ENCODE assay signal across 22 mouse cellular contexts in genomic region chr10:119927963-119928362, GRCm38 (mm10).
"Had no signal": no experiment of that assay in that cellular context is flagged by ENCODE, and none has a peak within 500 bp of the region (broad histone marks: within the 10 kb centered on the region; RNA-seq: fewer than 3 reads in every experiment).

No protein-coding gene starts in this region.

- H3K9ac ChIP-seq: liver, embryonic 15.5 days; lung, embryonic 15.5 days; midbrain, embryonic 12.5 days; neural tube, embryonic 13.5 days; neural tube, embryonic 15.5 days had no signal

- H3K4me2 ChIP-seq: liver, embryonic 15.5 days; lung, embryonic 15.5 days; midbrain, embryonic 12.5 days; neural tube, embryonic 13.5 days; neural tube, embryonic 15.5 days had no signal

- ATAC-seq: lung, postnatal 0 days; midbrain, embryonic 16.5 days had no signal

- H3K27ac ChIP-seq: liver, embryonic 15.5 days; lung, embryonic 15.5 days; macrophage; midbrain, embryonic 10.5 days; midbrain, embryonic 12.5 days; neural tube, embryonic 13.5 days; neural tube, embryonic 15.5 days had no signal

- H3K9me3 ChIP-seq: liver, embryonic 15.5 days; lung, embryonic 15.5 days; midbrain, embryonic 10.5 days; midbrain, embryonic 12.5 days; neural tube, embryonic 13.5 days; neural tube, embryonic 15.5 days had no signal

- H3K27me3 ChIP-seq: liver, embryonic 15.5 days; lung, embryonic 15.5 days; midbrain, embryonic 12.5 days; neural tube, embryonic 13.5 days; neural tube, embryonic 15.5 days had no signal

- H3K4me1 ChIP-seq: liver, embryonic 15.5 days; lung, embryonic 15.5 days; neural tube, embryonic 13.5 days; neural tube, embryonic 15.5 days had no signal

- H3K36me3 ChIP-seq: liver, embryonic 15.5 days; lung, embryonic 15.5 days; midbrain, embryonic 10.5 days had no signal

- H3K4me3 ChIP-seq: liver, embryonic 15.5 days; lung, embryonic 15.5 days; midbrain, embryonic 10.5 days; midbrain, embryonic 12.5 days; myocyte; neural tube, embryonic 13.5 days; neural tube, embryonic 15.5 days had no signal

- DNase-seq: lung, adult 2 months; lung, postnatal 14 days; lung, postnatal 36 days; midbrain, embryonic 14.5 days; retina, postnatal 1 day; right cerebral cortex, adult 18-20 months; right cerebral cortex, postnatal 25 days; right cerebral cortex, postnatal 4 days; spleen, adult 18-20 months; thymus, adult 18-20 months; thymus, postnatal 14 days; thymus, postnatal 36 days had no signal
